Mouse (Mus musculus): Measurements from ENCODE around the gene Dner. TPM values are rescaled to one million over a fixed set of nuclear protein-coding genes. Genes with fewer than 3 reads are reported as not detected.

Dner gene
- total RNA-seq, 1 experiment from 2014 or later = 3.4 TPM

Small RNAs within 50 kb of the gene (microRNA-seq; reads per million reads assigned to microRNA genes)
- gene Mir5126 = 10.0 to 14.1 reads per million in 2 experiments

Other genes starting within 250 kb of the Dner start
- gene Fbxo36, start 143.6 kb upstream of the Dner start, total RNA-seq (2021) = 9.8 and 13.5 TPM in 2 replicates
- gene Trip12, start 144.3 kb upstream of the Dner start, total RNA-seq (2021) = 241 and 288 TPM in 2 replicates
- gene Slc16a14, start 238.9 kb upstream of the Dner start, total RNA-seq (2021) = 4.2 and 4.9 TPM in 2 replicates

Measured in adrenal gland, postnatal 25 days (tissue).